Mouse (Mus musculus) liver, embryonic 15.5 days (tissue): ENCODE data around the gene Usp39. TPM values are rescaled to one million over a fixed set of nuclear protein-coding genes. Genes with fewer than 3 reads are reported as not detected.
A peak's percentile ranks its signal among the peaks of the same experiment; 100 is the strongest.

Experiments
- ATAC-seq: fragments of 200-750 bp; cut with Nextera tagmentation; 2 replicates; pipeline ENCODE4 v1.8.0; 2017; ENCODE audit warnings: moderate number of reproducible peaks, mild to moderate bottlenecking, moderate library complexity; ENCODE audit not compliant: insufficient read depth
- H3K27ac ChIP-seq: fragments of 300-500 bp; sonication (generic); replicated peaks from 2 replicates; pipeline ENCODE4 v1.5.1; 2015; ENCODE audit warnings: mild to moderate bottlenecking, inconsistent platforms
- H3K27me3 ChIP-seq: fragments of 300-500 bp; sonication (generic); 2 replicates; pipeline ENCODE4 v1.6.1; 2015; ENCODE audit warnings: mild to moderate bottlenecking, inconsistent platforms
- H3K36me3 ChIP-seq: fragments of 300-500 bp; sonication (generic); replicated peaks from 2 replicates; pipeline ENCODE4 v1.6.1; 2015; ENCODE audit warnings: moderate library complexity, mild to moderate bottlenecking, inconsistent platforms
- H3K4me1 ChIP-seq: fragments of 300-500 bp; sonication (generic); replicated peaks from 2 replicates; pipeline ENCODE4 v1.6.1; 2015; ENCODE audit warnings: inconsistent platforms
- H3K4me2 ChIP-seq: fragments of 300-500 bp; sonication (generic); 2 replicates; pipeline ENCODE4 v1.6.1; 2015; ENCODE audit warnings: moderate library complexity, mild to moderate bottlenecking, inconsistent platforms
- H3K4me3 ChIP-seq: fragments of 300-500 bp; sonication (generic); replicated peaks from 2 replicates; pipeline ENCODE4 v1.5.1; 2015; ENCODE audit warnings: mild to moderate bottlenecking, inconsistent platforms
- H3K9ac ChIP-seq: fragments of 300-500 bp; sonication (generic); 2 replicates; pipeline ENCODE4 v1.6.1; 2015; ENCODE audit warnings: moderate library complexity, mild to moderate bottlenecking, inconsistent platforms
- H3K9me3 ChIP-seq: fragments of 300-500 bp; sonication (generic); replicated peaks from 2 replicates; pipeline ENCODE4 v1.6.1; 2016; ENCODE audit warnings: inconsistent platforms
- WGBS: fragments of 180-500 bp; shearing (Covaris S2); methylation state at CpG from one replicate; pipeline ENCODE4 v1.1.7; 2015; ENCODE audit warnings: mixed read lengths; ENCODE audit not compliant: insufficient replicate concordance; 5-methylcytosine and 5-hydroxymethylcytosine counted together
- polyA plus RNA-seq: library from polyadenylated mRNA; unstranded; fragments of >200 nt; fragmentation: Nextera tagmentation; extraction: Ambion mirVana; gene quantifications from 2 replicates; pipeline ENCODE4 v1.2.1, GENCODE M21; 2015

Gene Usp39
- polyA plus RNA-seq, 1 experiment from 2014 or later, result 38.7 TPM

- Histone ChIP-seq H3K4me2 (peak overlapping the region; percentile 94), H3K4me3 (peak overlapping the region; percentile 93), H3K4me1 (peaks cover 79% of the 10 kb centered on the region), H3K36me3 (peaks cover 32% of the 10 kb centered on the region), H3K9me3 (no peaks in the 10 kb centered on the region), H3K27me3 (peaks cover 4% of the 10 kb centered on the region; the same call in 1 of the 2 replicates), H3K9ac (peak overlapping the region; percentile 99), H3K27ac (peak overlapping the region; percentile 93)
- WGBS, result 61% methylated on average over 10 of the region's 10 CpGs
- no peak for ATAC-seq
Observed at GRCm38 (mm10) chr6:72348411-72348810, 3.4 kb upstream of the Usp39 start.

- WGBS, result under 1% methylated on average over 68 of the region's 72 CpGs
Observed at GRCm38 (mm10) chr6:72347166-72347941, 2.4 kb upstream of the Usp39 start, which contains the start of gene 0610030E20Rik. Gene 0610030E20Rik, plus strand, starts transcription at chr6:72347317.

GRCm38 (mm10) chr6:72346261-72346660 lies 1.3 kb upstream of the Usp39 start:
- WGBS, result 59% methylated on average over 4 of the region's 4 CpGs
- Histone ChIP-seq H3K9ac (peak overlapping the region; percentile 99; the same call in 1 of the 2 replicates), H3K27ac (peak overlapping the region; percentile 93), H3K9me3 (no peaks in the 10 kb centered on the region), H3K27me3 (no peaks in the 10 kb centered on the region), H3K4me2 (peak overlapping the region; percentile 94), H3K36me3 (peaks cover 46% of the 10 kb centered on the region), H3K4me1 (peaks cover 81% of the 10 kb centered on the region), H3K4me3 (peak overlapping the region; percentile 93; the same call in 1 of the 2 replicates)
- no peak for ATAC-seq

More at GRCm38 (mm10) chr6:72347166-72347941, 2.4 kb upstream of the Usp39 start, which contains the start of gene 0610030E20Rik:
- H3K4me3 ChIP-seq, result peak within 1 kb of the TSS; percentile 93
- peaks cover 37% of the 10 kb centered on the region for H3K36me3 ChIP-seq
- peak within 1 kb of the TSS; percentile 93 for H3K27ac ChIP-seq
- ATAC-seq, result peak; percentile 57
- H3K4me2 ChIP-seq, result peak within 1 kb of the TSS; percentile 94
- H3K27me3 ChIP-seq, result no peaks in the 10 kb centered on the region
- peak within 1 kb of the TSS; percentile 99 for H3K9ac ChIP-seq
- H3K4me1 ChIP-seq, result peaks cover 83% of the 10 kb centered on the region
- H3K9me3 ChIP-seq, result no peaks in the 10 kb centered on the region

GRCm38 (mm10) chr6:72345633-72346032 lies 649 bp upstream of the Usp39 start:
- Histone ChIP-seq H3K9me3 (no peaks in the 10 kb centered on the region), H3K9ac (peak overlapping the region; percentile 93)
- no peak for ATAC-seq

GRCm38 (mm10) chr6:72344396-72345073 lies 449 bp downstream of the Usp39 start:
- peak; percentile 66 for ATAC-seq
- H3K4me2 ChIP-seq, result peak overlapping the region; percentile 94
- H3K9me3 ChIP-seq, result no peaks in the 10 kb centered on the region
- no peaks in the 10 kb centered on the region for H3K27me3 ChIP-seq
- peaks cover 76% of the 10 kb centered on the region for H3K4me1 ChIP-seq
- H3K36me3 ChIP-seq, result peaks cover 44% of the 10 kb centered on the region
- H3K4me3 ChIP-seq, result peak overlapping the region; percentile 93
- peak overlapping the region; percentile 93 for H3K9ac ChIP-seq
- H3K27ac ChIP-seq, result peak overlapping the region; percentile 93
- WGBS, result under 1% methylated on average over 42 of the region's 42 CpGs

More at GRCm38 (mm10) chr6:72345633-72346032, 649 bp upstream of the Usp39 start:
- Histone ChIP-seq H3K4me3 (peak overlapping the region; percentile 93), H3K4me2 (peak overlapping the region; percentile 94), H3K36me3 (peaks cover 46% of the 10 kb centered on the region), H3K4me1 (peaks cover 80% of the 10 kb centered on the region), H3K27me3 (no peaks in the 10 kb centered on the region), H3K27ac (peak overlapping the region; percentile 93)
- 13% methylated on average over 6 of the region's 6 CpGs for WGBS

GRCm38 (mm10) chr6:72340481-72340880 lies 4.5 kb downstream of the Usp39 start:
- no peak for ATAC-seq
- 65% methylated on average over 2 of the region's 2 CpGs for WGBS
- Histone ChIP-seq H3K4me2 (no peak overlapping the region), H3K36me3 (peaks cover 70% of the 10 kb centered on the region), H3K4me3 (no peak overlapping the region), H3K9me3 (no peaks in the 10 kb centered on the region), H3K27ac (no peak overlapping the region), H3K27me3 (no peaks in the 10 kb centered on the region), H3K9ac (no peak overlapping the region), H3K4me1 (peaks cover 41% of the 10 kb centered on the region)

- H3K27me3 ChIP-seq, result no peaks in the 10 kb centered on the region
- H3K9me3 ChIP-seq, result no peaks in the 10 kb centered on the region
- no peak overlapping the region for H3K27ac ChIP-seq
- 69% methylated on average over 5 of the region's 5 CpGs for WGBS
- H3K9ac ChIP-seq, result no peak overlapping the region
- ATAC-seq, result no peak
- peaks cover 100% of the 10 kb centered on the region for H3K36me3 ChIP-seq
- peaks cover 4% of the 10 kb centered on the region; the same call in 1 of the 2 replicates for H3K4me1 ChIP-seq
- H3K4me2 ChIP-seq, result no peak overlapping the region
- no peak overlapping the region for H3K4me3 ChIP-seq
Observed at GRCm38 (mm10) chr6:72333111-72333510, 11.9 kb downstream of the Usp39 start.

GRCm38 (mm10) chr6:72330133-72330532 lies 14.9 kb downstream of the Usp39 start:
- peaks cover 4% of the 10 kb centered on the region for H3K4me1 ChIP-seq
- no peak overlapping the region for H3K27ac ChIP-seq
- H3K36me3 ChIP-seq, result peaks cover 100% of the 10 kb centered on the region
- H3K9ac ChIP-seq, result no peak overlapping the region
- no peak overlapping the region for H3K4me2 ChIP-seq
- WGBS, result 77% methylated on average over 4 of the region's 4 CpGs
- no peaks in the 10 kb centered on the region for H3K9me3 ChIP-seq
- H3K4me3 ChIP-seq, result no peak overlapping the region
- ATAC-seq, result no peak
- H3K27me3 ChIP-seq, result no peaks in the 10 kb centered on the region

- Histone ChIP-seq H3K27me3 (no peaks in the 10 kb centered on the region), H3K4me2 (no peak overlapping the region), H3K4me1 (peaks cover 12% of the 10 kb centered on the region), H3K36me3 (peaks cover 100% of the 10 kb centered on the region), H3K9ac (no peak overlapping the region), H3K27ac (no peak overlapping the region), H3K9me3 (no peaks in the 10 kb centered on the region), H3K4me3 (no peak overlapping the region)
- 85% methylated on average over 5 of the region's 5 CpGs for WGBS
- ATAC-seq, result no peak
Observed at GRCm38 (mm10) chr6:72329019-72329418, 16.0 kb downstream of the Usp39 start.

GRCm38 (mm10) chr6:72326274-72326673 lies 18.7 kb downstream of the Usp39 start:
- no peak overlapping the region for H3K4me2 ChIP-seq
- no peaks in the 10 kb centered on the region for H3K27me3 ChIP-seq
- peaks cover 21% of the 10 kb centered on the region for H3K4me1 ChIP-seq
- ATAC-seq, result no peak
- H3K27ac ChIP-seq, result 0 out of 2 replicates have a peak overlapping the region, but pooled peaks have one; percentile 16
- no peak overlapping the region for H3K9ac ChIP-seq
- no peak overlapping the region for H3K4me3 ChIP-seq
- H3K36me3 ChIP-seq, result peaks cover 100% of the 10 kb centered on the region
- no peaks in the 10 kb centered on the region for H3K9me3 ChIP-seq
- WGBS, result 61% methylated on average over 6 of the region's 6 CpGs
